Comparison of ENCODE assay signal across 21 mouse cellular contexts in the genomic region with DNA sequence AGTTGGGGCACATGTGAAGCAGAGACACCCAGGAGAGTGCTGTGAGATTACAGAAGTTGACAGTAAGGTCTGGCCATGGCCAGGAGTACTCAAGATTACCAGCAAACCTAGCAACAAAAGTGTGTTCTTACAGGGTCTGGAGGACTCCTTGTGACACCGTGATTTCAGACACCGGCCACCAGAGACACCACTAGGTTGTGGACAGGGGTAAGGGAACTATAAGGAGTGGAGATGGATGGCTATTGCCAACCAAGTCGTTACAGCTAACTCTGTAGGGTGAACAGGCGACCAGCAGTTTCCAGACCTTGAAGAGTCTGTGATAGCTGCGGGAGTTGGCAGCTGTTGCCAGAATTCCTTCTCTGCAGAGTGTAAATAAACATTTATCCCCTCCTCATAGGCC. TPM values are rescaled to one million over a fixed set of nuclear protein-coding genes. Genes with fewer than 3 reads are reported as not detected.
"Had no signal": no experiment of that assay in that cellular context is flagged by ENCODE, and none has a peak within 500 bp of the region (broad histone marks: within the 10 kb centered on the region; RNA-seq: fewer than 3 reads in every experiment).

No protein-coding gene starts in this region.

- H3K9me3 ChIP-seq: liver, embryonic 12.5 days; lung, embryonic 15.5 days; midbrain, embryonic 10.5 days; midbrain, embryonic 12.5 days; midbrain, embryonic 15.5 days; neural tube, embryonic 12.5 days; stomach, embryonic 15.5 days had no signal

- ATAC-seq: liver, embryonic 12.5 days; lung, postnatal 0 days; midbrain, embryonic 15.5 days had no signal

- H3K4me3 ChIP-seq: liver, embryonic 12.5 days; lung, embryonic 15.5 days; midbrain, embryonic 10.5 days; midbrain, embryonic 12.5 days; midbrain, embryonic 15.5 days; neural tube, embryonic 12.5 days; stomach, embryonic 15.5 days had no signal

- H3K4me1 ChIP-seq: lung, embryonic 15.5 days; midbrain, embryonic 10.5 days; midbrain, embryonic 12.5 days; midbrain, embryonic 15.5 days; neural tube, embryonic 12.5 days; stomach, embryonic 15.5 days had no signal

- H3K27me3 ChIP-seq: lung, embryonic 15.5 days; midbrain, embryonic 12.5 days; midbrain, embryonic 15.5 days; neural tube, embryonic 12.5 days; stomach, embryonic 15.5 days had no signal

- H3K36me3 ChIP-seq: liver, embryonic 12.5 days; lung, embryonic 15.5 days; midbrain, embryonic 10.5 days; midbrain, embryonic 12.5 days; midbrain, embryonic 15.5 days; neural tube, embryonic 12.5 days; stomach, embryonic 15.5 days had no signal

- H3K4me2 ChIP-seq: liver, embryonic 12.5 days; lung, embryonic 15.5 days; midbrain, embryonic 12.5 days; midbrain, embryonic 15.5 days; neural tube, embryonic 12.5 days; stomach, embryonic 15.5 days had no signal

- DNase-seq: lung, adult 18-20 months; lung, postnatal 4 days; right cerebral cortex, postnatal 14 days; thymus, adult 2 months; thymus, postnatal 25 days; thymus, postnatal 4 days had no signal

- H3K9ac ChIP-seq: liver, embryonic 12.5 days; liver, embryonic 14.5 days; lung, embryonic 15.5 days; midbrain, embryonic 12.5 days; midbrain, embryonic 15.5 days; neural tube, embryonic 12.5 days; stomach, embryonic 15.5 days had no signal

- H3K27ac ChIP-seq: liver, embryonic 12.5 days; liver, embryonic 14.5 days; lung, embryonic 15.5 days; midbrain, embryonic 10.5 days; midbrain, embryonic 12.5 days; midbrain, embryonic 15.5 days; neural tube, embryonic 12.5 days; stomach, embryonic 15.5 days had no signal

RNA-seq across cellular contexts. Expression of gene Cnih3, which starts 54.4 kb away (rescaled TPM):
- total RNA-seq: megakaryocyte, adult 5-6 weeks; megakaryocyte-erythroid progenitor cell, adult 5-6 weeks; monocyte, adult 5-6 weeks; neutrophil, adult 5-6 weeks had no signal
- polyA plus RNA-seq: liver, embryonic 16.5 days; spleen, adult 2 months; thymus, adult 2 months had no signal
